Mouse (Mus musculus): ENCODE data around the gene Stim2. TPM values are rescaled to one million over a fixed set of nuclear protein-coding genes. Genes with fewer than 3 reads are reported as not detected.

The Stim2 gene
- polyA plus RNA-seq, 1 experiment = 23.6 TPM

GRCm38 (mm10) chr5:54107069-54107468 lies 108.8 kb downstream of the Stim2 start:
- H3ac ChIP-seq (ENCODE audit: control insufficient read depth, insufficient read length) = no peak overlapping the region
- H3K4me3 ChIP-seq = no peak overlapping the region
- no peaks in the 10 kb centered on the region for H3K27me3 ChIP-seq (ENCODE audit: control insufficient read depth, insufficient read depth, insufficient read length)
- H3K36me3 ChIP-seq (ENCODE audit: control insufficient read depth, insufficient read depth) = peaks cover 42% of the 10 kb centered on the region
- no peak for TF ChIP-seq POLR2A (IDR thresholded peaks at IDR 0.05; ENCODE audit: insufficient read length, low read depth)
- no peak for TF ChIP-seq TCF12 (IDR thresholded peaks at IDR 0.05; ENCODE audit: insufficient read depth, poor library complexity, severe bottlenecking)
- no peak for TF ChIP-seq USF1 (IDR thresholded peaks at IDR 0.05; ENCODE audit: low read depth)
- H3K4me2 ChIP-seq (ENCODE audit: low read depth) = no peak overlapping the region
- peaks cover 7% of the 10 kb centered on the region for H3K79me2 ChIP-seq (ENCODE audit: control insufficient read depth, insufficient read depth)

DNA sequence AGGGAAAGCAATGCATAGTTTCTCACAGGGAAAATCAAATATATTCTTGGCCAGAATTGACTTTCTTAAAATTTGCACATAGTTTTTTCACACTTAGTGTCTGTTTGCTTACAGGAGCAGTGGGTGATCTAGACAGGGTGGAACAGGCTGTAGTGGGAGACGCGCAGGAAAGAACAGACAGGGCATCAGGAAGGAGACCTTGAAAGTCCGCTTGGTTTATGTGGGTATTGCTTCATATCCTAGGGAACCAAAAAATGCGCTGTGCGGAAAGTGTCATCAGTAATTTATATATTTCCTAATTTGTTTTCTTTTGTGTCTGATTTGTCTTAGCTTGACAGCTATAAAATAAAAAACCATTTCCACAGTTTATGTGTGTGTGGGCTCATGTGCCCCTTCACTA lies 110.8 kb downstream of the Stim2 start:
- no peak overlapping the region for H3K4me3 ChIP-seq
- H3K36me3 ChIP-seq (ENCODE audit: control insufficient read depth, insufficient read depth) = peaks cover 41% of the 10 kb centered on the region
- H3K79me2 ChIP-seq (ENCODE audit: control insufficient read depth, insufficient read depth) = peaks cover 7% of the 10 kb centered on the region
- TF ChIP-seq MYOG (IDR thresholded peaks at IDR 0.05; ENCODE audit: control insufficient read depth in 1 of 3, insufficient read depth in 1 of 3, insufficient read length in 2 of 3, low read depth in 2 of 3) = no peak
- no peak for TF ChIP-seq TCF3 (IDR thresholded peaks at IDR 0.05; ENCODE audit: insufficient read length, low read depth)
- TF ChIP-seq SRF (IDR thresholded peaks at IDR 0.05; ENCODE audit: control insufficient read depth, insufficient read length, low read depth) = no peak
- no peak for TF ChIP-seq MYOD1 (IDR thresholded peaks at IDR 0.05; ENCODE audit: control insufficient read depth in 1 of 3, insufficient read length in 2 of 3, low read depth in 2 of 3)
- no peak for TF ChIP-seq REST (IDR thresholded peaks at IDR 0.05; ENCODE audit: insufficient read depth, insufficient read length)
- H3ac ChIP-seq (ENCODE audit: control insufficient read depth, insufficient read length) = no peak overlapping the region
- no peaks in the 10 kb centered on the region for H3K27me3 ChIP-seq (ENCODE audit: control insufficient read depth, insufficient read depth, insufficient read length)
- H3K4me2 ChIP-seq (ENCODE audit: low read depth) = no peak overlapping the region

GRCm38 (mm10) chr5:54110789-54111188 lies 112.5 kb downstream of the Stim2 start:
- no peak overlapping the region for H3ac ChIP-seq (ENCODE audit: control insufficient read depth, insufficient read length)
- no peak overlapping the region for H3K4me3 ChIP-seq
- H3K79me2 ChIP-seq (ENCODE audit: control insufficient read depth, insufficient read depth) = peaks cover 7% of the 10 kb centered on the region
- H3K27me3 ChIP-seq (ENCODE audit: control insufficient read depth, insufficient read depth, insufficient read length) = no peaks in the 10 kb centered on the region
- H3K4me2 ChIP-seq (ENCODE audit: low read depth) = no peak overlapping the region
- TF ChIP-seq E2F4 (IDR thresholded peaks at IDR 0.05; ENCODE audit: insufficient read depth) = no peak
- no peak for TF ChIP-seq TCF3 (IDR thresholded peaks at IDR 0.05; ENCODE audit: insufficient read length, low read depth)
- no peak for TF ChIP-seq SRF (IDR thresholded peaks at IDR 0.05; ENCODE audit: control insufficient read depth, insufficient read length, low read depth)
- peaks cover 35% of the 10 kb centered on the region for H3K36me3 ChIP-seq (ENCODE audit: control insufficient read depth, insufficient read depth)

DNA sequence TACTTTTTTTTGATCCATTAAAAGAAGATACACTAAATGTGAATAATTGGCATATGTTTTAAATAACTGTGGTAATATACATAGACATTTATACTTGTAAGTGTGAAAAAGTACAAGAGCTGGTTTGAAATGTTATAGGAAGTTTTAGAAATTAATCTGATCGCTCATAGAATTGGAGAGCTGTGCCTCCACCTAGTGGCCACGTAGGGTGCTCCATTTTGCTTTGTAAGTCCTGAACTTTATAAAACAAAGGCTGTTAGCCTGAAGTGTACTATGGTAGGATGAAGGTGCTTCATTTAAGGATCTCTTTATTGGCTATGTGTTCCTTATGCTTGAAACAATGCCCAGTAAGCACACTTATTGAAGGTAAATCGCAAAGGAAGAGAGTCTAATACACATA lies 115.0 kb downstream of the Stim2 start:
- no peaks in the 10 kb centered on the region for H3K27me3 ChIP-seq (ENCODE audit: control insufficient read depth, insufficient read depth, insufficient read length)
- no peak overlapping the region for H3K4me2 ChIP-seq (ENCODE audit: low read depth)
- H3K4me3 ChIP-seq = no peak overlapping the region
- peaks cover 38% of the 10 kb centered on the region for H3K36me3 ChIP-seq (ENCODE audit: control insufficient read depth, insufficient read depth)
- H3ac ChIP-seq (ENCODE audit: control insufficient read depth, insufficient read length) = no peak overlapping the region
- no peak for TF ChIP-seq TCF12 (IDR thresholded peaks at IDR 0.05; ENCODE audit: insufficient read depth, poor library complexity, severe bottlenecking)
- peaks cover 7% of the 10 kb centered on the region for H3K79me2 ChIP-seq (ENCODE audit: control insufficient read depth, insufficient read depth)

DNA sequence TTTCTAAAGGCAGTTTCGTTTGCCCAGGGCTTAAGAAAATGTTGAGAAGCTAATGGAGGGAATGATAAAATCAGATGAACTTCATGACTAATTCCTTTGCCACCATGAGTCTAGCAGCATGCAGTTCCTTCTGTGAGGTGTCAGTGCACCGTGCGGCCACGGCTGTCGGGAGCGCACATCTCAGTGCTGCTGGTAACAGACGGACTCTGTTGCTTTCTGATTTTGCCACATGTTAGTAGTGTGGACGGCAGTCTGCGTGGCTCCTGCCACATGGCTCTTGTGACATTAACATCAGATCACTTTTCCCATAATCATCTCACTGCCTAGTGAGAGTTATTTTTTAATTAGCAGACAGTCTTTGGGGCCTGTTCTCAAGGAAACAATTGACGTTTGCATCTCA lies 118.2 kb downstream of the Stim2 start:
- H3K27me3 ChIP-seq (ENCODE audit: control insufficient read depth, insufficient read depth, insufficient read length) = no peaks in the 10 kb centered on the region
- no peak overlapping the region for H3K4me2 ChIP-seq (ENCODE audit: low read depth)
- no peak overlapping the region for H3ac ChIP-seq (ENCODE audit: control insufficient read depth, insufficient read length)
- peaks cover 30% of the 10 kb centered on the region for H3K36me3 ChIP-seq (ENCODE audit: control insufficient read depth, insufficient read depth)
- TF ChIP-seq CEBPB (IDR thresholded peaks at IDR 0.05; ENCODE audit: insufficient read depth, poor library complexity, severe bottlenecking) = no peak
- TF ChIP-seq USF1 (IDR thresholded peaks at IDR 0.05; ENCODE audit: low read depth) = no peak
- no peak for TF ChIP-seq MYOG (IDR thresholded peaks at IDR 0.05; ENCODE audit: control insufficient read depth in 1 of 3, insufficient read depth in 1 of 3, insufficient read length in 2 of 3, low read depth in 2 of 3)
- no peak for TF ChIP-seq E2F4 (IDR thresholded peaks at IDR 0.05; ENCODE audit: insufficient read depth)
- no peak for TF ChIP-seq POLR2AphosphoS2 (IDR thresholded peaks at IDR 0.05; ENCODE audit: insufficient read length, low read depth)
- TF ChIP-seq MYOD1 (IDR thresholded peaks at IDR 0.05; ENCODE audit: control insufficient read depth in 1 of 3, insufficient read length in 2 of 3, low read depth in 2 of 3) = no peak
- no peak for TF ChIP-seq POLR2A (IDR thresholded peaks at IDR 0.05; ENCODE audit: insufficient read length, low read depth)
- no peak for TF ChIP-seq SRF (IDR thresholded peaks at IDR 0.05; ENCODE audit: control insufficient read depth, insufficient read length, low read depth)
- H3K4me3 ChIP-seq = no peak overlapping the region
- H3K79me2 ChIP-seq (ENCODE audit: control insufficient read depth, insufficient read depth) = peaks cover 7% of the 10 kb centered on the region

- Histone ChIP-seq H3K79me2 (ENCODE audit: control insufficient read depth, insufficient read depth) (peaks cover 4% of the 10 kb centered on the region), H3K36me3 (ENCODE audit: control insufficient read depth, insufficient read depth) (peaks cover 25% of the 10 kb centered on the region), H3ac (ENCODE audit: control insufficient read depth, insufficient read length) (no peak overlapping the region), H3K27me3 (ENCODE audit: control insufficient read depth, insufficient read depth, insufficient read length) (no peaks in the 10 kb centered on the region), H3K4me2 (ENCODE audit: low read depth) (no peak overlapping the region), H3K4me3 (no peak overlapping the region)
- TF ChIP-seq USF1 (IDR thresholded peaks at IDR 0.05; ENCODE audit: low read depth) = no peak
- TF ChIP-seq MYOD1 (IDR thresholded peaks at IDR 0.05; ENCODE audit: control insufficient read depth in 1 of 3, insufficient read length in 2 of 3, low read depth in 2 of 3) = no peak
- no peak for TF ChIP-seq MYOG (IDR thresholded peaks at IDR 0.05; ENCODE audit: control insufficient read depth in 1 of 3, insufficient read depth in 1 of 3, insufficient read length in 2 of 3, low read depth in 2 of 3)
- no peak for TF ChIP-seq CEBPB (IDR thresholded peaks at IDR 0.05; ENCODE audit: insufficient read depth, poor library complexity, severe bottlenecking)
- no peak for TF ChIP-seq POLR2AphosphoS2 (IDR thresholded peaks at IDR 0.05; ENCODE audit: insufficient read length, low read depth)
- no peak for TF ChIP-seq E2F4 (IDR thresholded peaks at IDR 0.05; ENCODE audit: insufficient read depth)
- TF ChIP-seq TCF3 (IDR thresholded peaks at IDR 0.05; ENCODE audit: insufficient read length, low read depth) = no peak
- TF ChIP-seq TCF12 (IDR thresholded peaks at IDR 0.05; ENCODE audit: insufficient read depth, poor library complexity, severe bottlenecking) = no peak
- TF ChIP-seq POLR2A (IDR thresholded peaks at IDR 0.05; ENCODE audit: insufficient read length, low read depth) = no peak
- no peak for TF ChIP-seq SRF (IDR thresholded peaks at IDR 0.05; ENCODE audit: control insufficient read depth, insufficient read length, low read depth)
- TF ChIP-seq MAX (IDR thresholded peaks at IDR 0.05; ENCODE audit: low read depth) = no peak
Measured at GRCm38 (mm10) chr5:54118410-54119212, 120.3 kb downstream of the Stim2 start.

Measured in myocyte (in vitro differentiated cells).